Mouse (Mus musculus) limb, embryonic 14.5 days (tissue): ENCODE measurements at regions not wholly inside any gene's neighbourhood (a gene's known extent, or its start where the extent isn't known, plus 50 kb on each side); places are given as distances from the start of the nearest gene placed in this dataset.

Experiments used
- ATAC-seq: fragments of 200-750 bp; cut with Nextera tagmentation; 2 replicates; pipeline ENCODE4 v1.8.0; 2017; ENCODE audit warnings: low read depth, moderate number of reproducible peaks, moderate TSS enrichment; ENCODE audit not compliant: low FRiP score
- DNase-seq: peaks from one replicate; pipeline ENCODE4 v3.0.0-alpha.2; 2015; ENCODE audit warnings: low spot score
- H3K27ac ChIP-seq: fragments of 300-500 bp; sonication (generic); replicated peaks from 2 replicates; pipeline ENCODE4 v1.5.1; 2014; ENCODE audit warnings: low read depth, mild to moderate bottlenecking, low read length, moderate library complexity, mixed read lengths
- H3K27me3 ChIP-seq: fragments of 300-500 bp; sonication (generic); 2 replicates; pipeline ENCODE4 v1.6.1; 2014; ENCODE audit warnings: low read length, mixed read lengths; ENCODE audit not compliant: control insufficient read depth, insufficient read depth
- H3K36me3 ChIP-seq: fragments of 300-500 bp; sonication (generic); 2 replicates; pipeline ENCODE4 v1.6.1; 2014; ENCODE audit warnings: mild to moderate bottlenecking, low read length, moderate library complexity, mixed read lengths; ENCODE audit not compliant: control insufficient read depth, insufficient read depth
- H3K4me1 ChIP-seq: fragments of 300-500 bp; sonication (generic); 2 replicates; pipeline ENCODE4 v1.6.1; 2014; ENCODE audit warnings: antibody characterized with exemption, low read length, mixed read lengths; ENCODE audit not compliant: control insufficient read depth, insufficient read depth
- H3K4me2 ChIP-seq: fragments of 300-500 bp; sonication (generic); replicated peaks from 2 replicates; pipeline ENCODE4 v1.6.1; 2014; ENCODE audit warnings: low read depth, mild to moderate bottlenecking, low read length, moderate library complexity; ENCODE audit not compliant: severe bottlenecking
- H3K4me3 ChIP-seq: fragments of 300-500 bp; sonication (generic); replicated peaks from 2 replicates; pipeline ENCODE4 v1.5.1; 2014; ENCODE audit warnings: low read length
- H3K9ac ChIP-seq: fragments of 300-500 bp; sonication (generic); 2 replicates; pipeline ENCODE4 v1.6.1; 2014; ENCODE audit warnings: mild to moderate bottlenecking, low read depth, low read length, moderate library complexity; ENCODE audit not compliant: severe bottlenecking
- H3K9me3 ChIP-seq: fragments of 300-500 bp; sonication (generic); 2 replicates; pipeline ENCODE4 v1.6.1; 2016; ENCODE audit warnings: low read length; ENCODE audit not compliant: control insufficient read depth
- POLR2A ChIP-seq: fragments of 200-500 bp; IDR thresholded peaks from 2 replicates; pipeline ENCODE4 v1.8.0; 2012; ENCODE audit warnings: inconsistent platforms, mild to moderate bottlenecking, moderate library complexity, borderline replicate concordance; ENCODE audit not compliant: insufficient read depth, insufficient read length; ENCODE audit errors: extremely low read depth
- WGBS: fragments of 180-500 bp; shearing (Covaris S2); extraction: QIAGEN DNeasy Blood & Tissue Kit; methylation state at CpG from one replicate; pipeline ENCODE4 v1.1.7; 2014; 5-methylcytosine and 5-hydroxymethylcytosine counted together

GRCm38 (mm10) chr11:10337781-10338180 lies 776.2 kb upstream of the Vwc2 start:
- no peak overlapping the region for H3K9ac ChIP-seq
- no peaks in the 10 kb centered on the region for H3K27me3 ChIP-seq
- H3K9me3 ChIP-seq: no peaks in the 10 kb centered on the region
- no peak for TF ChIP-seq POLR2A
- 30% methylated on average over 2 of the region's 2 CpGs for WGBS
- no peak for DNase-seq
- H3K4me3 ChIP-seq: no peak overlapping the region
- no peak overlapping the region for H3K27ac ChIP-seq
- no peak for ATAC-seq
- no peaks in the 10 kb centered on the region for H3K36me3 ChIP-seq
- no peak overlapping the region for H3K4me2 ChIP-seq
- H3K4me1 ChIP-seq: no peaks in the 10 kb centered on the region

GRCm38 (mm10) chr11:10372340-10372739 lies 741.7 kb upstream of the Vwc2 start:
- H3K36me3 ChIP-seq: no peaks in the 10 kb centered on the region
- no peaks in the 10 kb centered on the region for H3K4me1 ChIP-seq
- no peaks in the 10 kb centered on the region for H3K27me3 ChIP-seq
- TF ChIP-seq POLR2A: no peak
- no peak for DNase-seq
- ATAC-seq: no peak
- H3K9ac ChIP-seq: no peak overlapping the region
- no peak overlapping the region for H3K4me3 ChIP-seq
- H3K27ac ChIP-seq: no peak overlapping the region
- H3K4me2 ChIP-seq: no peak overlapping the region
- no peaks in the 10 kb centered on the region for H3K9me3 ChIP-seq
